Mouse (Mus musculus) Muller cell, postnatal 12 days (primary cell): ENCODE data around the gene Asic1.
"Not testable (repeated sequence)": the region's sequence is repeated elsewhere in the genome, so short reads cannot be mapped to it uniquely, and the experiment has no call there.

ENCODE experiments used
- DNase-seq: peaks from one replicate; pipeline ENCODE4 v3.0.0-alpha.2; 2015; ENCODE audit errors: inconsistent ontology term

Gene Asic1

DNA sequence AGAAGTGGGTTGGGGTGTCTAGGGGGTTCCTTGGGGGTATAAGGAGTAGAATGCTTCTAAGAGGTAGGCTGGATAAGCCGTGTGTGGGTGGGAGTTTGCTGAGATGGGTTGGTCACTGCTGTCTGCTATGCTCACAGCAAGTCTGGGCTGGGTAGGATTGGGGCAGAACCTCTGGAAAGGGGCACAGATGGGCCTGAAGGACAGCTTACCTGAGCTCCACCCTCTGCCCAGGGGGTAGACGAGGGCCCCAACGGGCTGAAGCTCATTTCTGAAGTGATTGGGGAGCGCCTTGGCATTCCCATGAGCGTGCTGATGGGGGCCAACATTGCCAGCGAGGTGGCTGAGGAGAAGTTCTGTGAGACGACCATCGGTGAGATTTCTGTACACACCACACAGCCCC lies 49.7 kb downstream of the Asic1 start:
- no peak for DNase-seq

DNA sequence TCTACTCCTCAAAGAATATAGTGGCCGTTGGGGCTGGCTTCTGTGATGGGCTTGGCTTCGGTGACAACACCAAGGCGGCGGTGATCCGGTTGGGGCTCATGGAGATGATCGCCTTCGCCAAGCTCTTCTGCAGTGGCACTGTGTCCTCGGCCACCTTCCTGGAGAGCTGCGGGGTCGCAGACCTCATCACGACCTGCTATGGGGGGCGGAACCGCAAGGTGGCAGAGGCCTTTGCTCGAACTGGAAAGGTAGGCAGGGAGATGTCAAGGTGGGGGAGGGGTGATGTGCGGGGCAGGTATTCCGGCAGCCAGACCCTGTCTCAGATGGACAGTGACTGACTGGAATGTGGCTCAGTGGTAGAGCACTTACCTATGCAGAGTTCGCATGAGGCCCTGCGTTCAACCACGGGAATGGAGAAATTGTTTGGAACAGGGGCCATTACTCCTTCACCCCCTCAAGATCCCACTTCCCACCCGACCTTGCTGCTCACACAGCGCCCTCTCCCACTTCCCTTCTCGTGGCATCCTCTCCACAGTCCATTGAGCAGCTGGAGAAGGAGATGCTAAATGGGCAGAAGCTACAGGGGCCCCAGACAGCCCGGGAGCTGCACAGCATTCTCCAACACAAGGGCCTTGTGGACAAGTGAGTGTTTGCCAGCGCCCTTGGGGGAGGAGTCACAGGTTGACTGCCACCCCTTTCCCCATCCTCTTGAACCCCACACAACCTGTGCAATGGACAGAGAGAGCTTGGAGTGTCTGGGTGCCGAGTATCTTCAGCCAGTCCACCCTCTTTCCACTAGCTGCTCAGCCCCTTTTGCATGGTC lies 52.0 kb downstream of the Asic1 start:
- no peak for DNase-seq

DNA sequence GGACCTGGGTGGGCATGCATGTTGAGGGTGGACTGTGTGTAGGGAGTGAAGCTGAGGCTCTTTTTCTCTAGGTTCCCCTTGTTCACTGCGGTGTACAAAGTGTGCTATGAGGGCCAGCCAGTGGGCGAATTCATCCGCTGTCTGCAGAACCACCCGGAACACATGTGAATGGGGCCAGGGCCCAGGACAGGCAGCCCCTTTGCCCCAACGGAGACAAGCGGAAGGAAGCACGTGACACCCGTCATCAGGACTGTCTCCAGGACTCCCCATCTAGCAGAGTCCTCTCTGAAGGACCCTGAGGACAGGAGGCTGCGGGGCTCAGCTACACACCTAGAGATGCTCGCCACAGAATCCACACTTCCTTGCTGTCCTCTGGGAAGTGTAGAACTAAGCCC lies 52.9 kb downstream of the Asic1 start:
- no peak for DNase-seq

DNA sequence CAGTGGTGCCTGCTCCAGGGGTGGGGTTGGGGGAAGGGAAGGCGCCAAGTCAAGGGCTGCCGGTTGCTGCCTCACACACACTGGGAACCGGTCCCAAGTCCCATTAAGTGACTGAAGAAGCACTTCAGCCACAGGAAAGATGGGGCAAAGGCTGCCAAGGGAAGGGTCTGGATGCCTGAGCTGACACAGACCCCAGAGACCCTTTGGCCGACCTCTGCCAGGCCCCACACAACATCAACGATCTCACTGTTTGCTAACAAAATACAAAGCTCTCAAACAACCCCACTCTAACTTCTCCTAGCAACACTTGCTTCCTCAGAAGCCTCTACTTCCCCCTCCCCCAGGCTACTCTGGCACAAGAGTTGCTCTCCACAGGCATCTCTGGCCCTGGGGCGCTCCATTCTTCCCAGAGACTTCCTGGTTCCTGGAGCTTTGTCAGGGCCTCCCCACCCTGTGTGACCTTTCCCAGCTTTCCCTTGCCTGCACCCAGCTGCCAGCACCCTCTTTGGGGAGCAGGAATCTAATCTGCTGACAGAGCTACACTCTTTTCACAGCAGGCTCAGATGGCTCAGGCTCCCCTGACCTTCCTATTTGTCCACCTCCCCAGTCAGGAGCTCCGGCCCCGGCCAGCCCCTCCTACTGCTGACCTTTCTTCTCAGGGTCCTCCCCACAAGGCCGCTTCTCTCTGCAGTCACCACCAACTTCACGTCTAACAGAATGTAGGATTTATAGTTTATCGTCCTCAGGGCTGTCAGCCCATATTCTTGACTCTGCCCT lies 53.5 kb downstream of the Asic1 start:
- peak; percentile 80 for DNase-seq

DNA sequence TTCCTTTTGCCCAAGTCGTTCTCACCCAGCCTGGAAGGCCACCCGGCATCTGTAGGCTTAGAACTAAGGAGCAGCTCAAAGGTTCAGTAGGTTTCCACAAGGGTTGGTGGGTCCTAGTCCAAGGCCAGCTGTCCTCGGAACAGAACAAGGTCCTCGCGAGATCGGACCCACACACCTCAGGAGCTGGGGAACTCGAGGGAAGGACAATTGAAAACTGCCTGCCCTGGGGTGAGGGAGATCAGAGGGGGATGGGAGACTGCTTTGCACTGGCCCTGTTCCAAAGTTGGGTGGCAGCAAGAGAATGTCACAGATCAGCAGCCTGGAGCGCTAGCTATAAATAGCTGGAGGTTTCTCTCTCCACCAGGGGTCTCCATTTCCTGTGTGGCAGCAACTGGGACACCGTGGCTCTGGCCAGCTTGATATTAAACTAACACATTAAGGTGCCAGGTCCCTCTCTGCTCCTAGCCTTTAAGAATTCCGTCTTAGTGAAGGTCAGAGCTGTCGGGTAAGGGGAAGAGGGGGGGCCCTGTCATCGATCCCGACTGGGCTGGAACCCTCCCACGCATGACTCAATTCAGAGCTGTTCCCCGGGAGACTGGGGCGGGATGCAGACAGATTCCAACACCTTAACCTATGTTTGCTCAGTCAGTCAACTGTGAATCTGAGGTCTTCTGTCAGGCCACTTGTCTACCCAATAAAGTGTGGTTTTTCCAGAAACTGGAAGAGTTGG lies 54.3 kb downstream of the Asic1 start:
- DNase-seq, result peak; percentile 81

DNA sequence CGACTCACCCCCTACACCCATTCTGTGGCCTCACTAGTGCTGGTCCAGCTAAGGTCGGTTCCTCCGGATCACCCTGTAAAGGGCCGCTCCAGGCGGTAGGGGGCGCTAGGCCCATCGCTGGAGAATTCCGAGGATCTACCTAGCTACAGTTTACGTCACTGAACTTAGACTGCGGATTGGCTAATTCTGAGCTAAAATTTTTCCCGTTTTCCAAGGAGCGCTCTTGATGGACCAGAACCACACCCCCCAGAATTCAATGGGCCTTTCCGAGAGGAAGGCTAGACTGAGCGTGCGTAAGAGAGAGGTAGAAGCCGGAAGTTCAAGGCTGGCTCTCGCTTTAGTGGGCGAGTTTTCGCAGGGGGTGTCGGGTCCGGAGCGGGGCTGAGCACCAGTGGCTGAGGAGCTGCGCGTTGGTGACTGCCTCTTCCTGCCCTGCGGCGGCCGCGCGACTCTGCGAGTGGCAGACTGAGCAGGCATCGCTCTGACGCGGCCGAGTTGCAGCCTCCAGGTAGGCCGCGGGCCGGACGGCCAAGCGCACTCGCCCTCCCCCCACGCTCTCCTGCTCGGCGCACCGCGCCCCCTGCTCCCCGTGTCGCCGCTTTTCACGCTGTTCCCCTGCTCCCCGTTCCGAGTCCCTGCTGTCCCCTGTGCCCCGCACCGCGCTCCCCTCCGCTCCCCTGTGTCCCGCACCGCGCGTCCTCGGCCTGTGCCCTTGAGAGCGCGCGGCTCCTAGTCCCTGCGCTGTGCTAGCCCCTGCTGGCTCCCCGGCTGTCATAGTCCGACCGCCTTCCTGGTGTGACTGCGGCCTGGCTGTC lies 55.4 kb downstream of the Asic1 start, which contains the start of gene Cox14:
Gene Cox14, plus strand, starts transcription at position 278 of the 815 bp plus-strand sequence.
- peak; percentile 98 for DNase-seq

DNA sequence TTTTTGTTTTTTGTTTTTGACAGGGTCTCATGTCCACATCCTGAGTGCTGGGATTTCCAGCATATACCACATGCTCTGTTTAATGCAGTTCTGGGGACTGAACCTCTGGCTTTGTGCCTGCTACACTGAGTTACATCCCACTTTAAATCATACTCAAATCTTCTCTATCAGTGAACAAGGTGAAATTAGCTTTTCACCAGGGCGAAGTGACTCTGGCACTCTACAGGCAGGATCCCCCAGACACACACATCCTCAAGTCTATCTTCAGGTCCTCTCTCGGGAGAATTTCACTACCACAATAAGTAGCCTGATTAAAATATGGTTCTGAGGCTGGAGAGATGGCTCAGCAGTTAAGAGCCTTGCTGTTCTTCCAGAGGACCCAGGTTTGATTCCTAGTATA lies 56.4 kb downstream of the Asic1 start:
- DNase-seq, result no peak

DNA sequence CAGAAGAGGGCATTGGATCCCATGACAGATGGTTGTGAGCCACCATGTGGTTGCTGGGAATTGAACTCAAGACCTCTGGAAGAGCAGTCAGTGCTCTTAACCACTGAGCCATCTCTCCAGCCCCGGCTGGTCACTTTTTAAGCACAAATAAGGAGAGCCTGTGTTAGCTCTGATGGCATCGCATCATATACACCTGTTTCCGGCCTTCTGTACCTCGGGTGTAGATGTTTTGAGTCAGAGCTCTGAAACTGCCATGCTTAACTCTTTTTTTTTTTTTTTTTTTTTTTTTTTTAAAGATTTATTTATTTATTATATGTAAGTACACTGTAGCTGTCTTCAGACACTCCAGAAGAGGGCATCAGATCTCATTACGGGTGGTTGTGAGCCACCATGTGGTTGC lies 56.9 kb downstream of the Asic1 start:
- not testable (repeated sequence) for DNase-seq

DNA sequence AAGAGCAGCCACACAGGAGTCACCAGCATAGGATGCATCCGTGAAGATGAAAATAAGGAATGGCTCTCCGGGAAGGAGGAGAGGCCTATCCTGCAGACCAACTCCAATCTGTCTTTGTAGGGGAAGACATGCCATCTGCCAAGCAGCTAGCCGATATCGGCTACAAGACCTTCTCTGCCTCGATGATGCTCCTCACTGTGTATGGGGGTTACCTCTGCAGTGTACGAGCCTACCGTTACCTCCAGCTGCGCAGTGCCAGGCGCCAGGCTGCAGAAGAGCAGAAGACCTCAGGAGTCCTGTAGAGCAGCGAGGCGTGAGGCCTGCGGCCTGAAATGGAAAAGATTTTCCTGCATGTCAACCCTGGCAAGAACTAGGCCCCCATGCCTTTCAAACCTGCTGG lies 57.4 kb downstream of the Asic1 start:
- DNase-seq, result no peak

DNA sequence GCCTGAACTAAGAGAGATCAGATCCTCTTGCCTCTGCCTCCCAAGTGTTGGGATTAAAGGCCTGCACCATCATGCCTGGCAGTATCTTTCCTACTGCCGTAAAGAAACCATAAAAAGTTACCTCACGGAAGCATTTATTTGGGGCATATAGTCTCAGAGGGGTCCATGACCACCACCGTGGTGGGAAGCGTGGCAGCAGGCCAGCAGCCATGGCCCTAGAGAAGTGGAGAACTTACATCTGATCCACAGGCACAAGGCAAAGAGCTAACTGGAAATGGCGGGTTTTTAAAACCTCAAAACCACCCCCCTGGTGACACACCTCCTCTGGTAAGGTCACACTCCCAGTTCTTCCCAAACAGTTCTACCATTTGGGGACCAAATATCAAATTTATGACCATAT lies 58.0 kb downstream of the Asic1 start:
- DNase-seq, result no peak

DNA sequence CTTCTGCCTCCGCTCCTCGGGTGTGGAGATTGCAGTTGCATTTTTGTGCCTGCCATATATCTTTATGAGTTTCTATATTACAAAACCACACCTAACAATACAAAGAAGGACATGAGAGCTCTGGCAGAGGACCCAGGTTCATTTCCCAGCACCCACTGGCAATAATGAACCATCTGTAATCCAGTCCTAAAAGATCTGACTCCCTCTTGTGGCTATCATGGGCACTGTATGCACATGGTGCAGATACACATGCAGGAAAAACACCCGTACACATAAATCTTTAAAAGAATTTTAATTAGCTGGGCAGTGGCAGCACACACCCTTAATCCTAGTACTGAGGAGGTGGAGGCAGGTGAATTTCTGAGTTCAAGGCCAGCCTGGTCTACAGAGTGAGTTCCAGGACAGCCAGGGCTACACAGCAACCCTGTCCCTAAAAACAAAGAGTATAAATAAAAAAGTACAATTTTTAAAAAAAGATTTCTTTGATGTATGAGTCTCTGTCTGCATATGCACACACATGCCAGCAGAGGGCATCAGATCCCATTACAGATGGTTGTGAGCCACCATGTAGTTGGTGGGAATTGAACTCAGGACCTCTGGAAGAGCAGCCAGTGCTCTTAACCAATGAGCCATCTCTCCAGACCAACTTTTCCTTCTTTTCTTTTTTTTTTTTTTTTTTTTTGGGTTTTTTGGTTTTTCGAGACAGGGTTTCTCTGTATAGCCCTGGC lies 59.1 kb downstream of the Asic1 start:
- no peak for DNase-seq

DNA sequence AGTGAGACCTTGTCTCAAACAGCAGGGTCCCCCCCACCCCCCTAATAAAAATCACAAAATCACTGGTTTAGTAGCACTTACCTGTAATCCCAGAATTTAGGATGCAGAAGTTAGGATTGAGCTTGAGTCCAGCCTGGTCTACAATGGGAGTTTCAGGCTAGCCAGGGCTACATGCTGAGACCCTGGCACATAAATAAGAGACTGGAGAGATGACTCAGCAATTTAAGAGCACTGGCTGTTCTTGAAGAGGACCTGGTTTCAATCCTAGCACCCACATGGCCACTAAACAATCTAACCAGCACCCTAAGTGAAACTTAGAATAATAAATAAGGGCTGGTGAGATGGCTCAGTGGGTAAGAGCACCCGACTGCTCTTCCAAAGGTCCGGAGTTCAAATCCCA lies 61.0 kb downstream of the Asic1 start:
- no peak for DNase-seq

DNA sequence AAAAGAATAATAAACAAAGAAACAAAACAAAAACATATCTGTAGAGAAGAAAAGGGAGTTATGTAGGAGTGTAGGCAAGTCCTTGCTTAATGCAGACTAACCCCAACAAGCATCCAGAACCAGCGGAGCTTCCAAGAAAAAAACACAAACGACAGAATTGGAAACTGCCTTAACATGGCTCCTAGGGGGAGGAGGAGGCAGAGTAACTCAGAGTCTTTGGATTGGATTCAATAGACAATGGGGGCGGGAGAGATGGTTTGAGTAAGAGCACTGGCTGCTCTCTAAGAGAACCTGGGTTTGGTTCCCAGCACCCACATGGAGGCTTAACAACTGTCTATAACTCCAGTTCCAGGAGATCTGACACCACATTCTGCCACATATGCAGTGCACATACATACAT lies 61.5 kb downstream of the Asic1 start:
- no peak for DNase-seq

DNA sequence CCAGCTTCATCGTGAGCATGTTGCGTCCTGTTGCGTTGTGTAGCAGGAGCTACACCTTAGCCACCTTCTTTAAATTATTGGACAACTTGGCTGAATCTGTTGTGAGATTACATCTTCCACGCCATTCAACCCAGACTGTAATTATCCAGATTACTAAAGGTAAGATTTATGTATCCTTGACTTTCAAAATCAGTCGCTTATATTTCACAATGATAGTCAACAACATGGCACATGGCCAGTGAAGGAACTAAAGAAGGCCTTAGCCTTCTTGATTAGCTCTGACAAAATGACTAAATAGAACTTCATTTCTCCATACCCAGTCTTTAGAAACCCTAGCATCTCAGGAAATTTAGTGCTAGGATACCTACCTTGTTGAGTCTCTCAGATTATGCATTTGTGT lies 63.0 kb downstream of the Asic1 start:
- no peak for DNase-seq

DNA sequence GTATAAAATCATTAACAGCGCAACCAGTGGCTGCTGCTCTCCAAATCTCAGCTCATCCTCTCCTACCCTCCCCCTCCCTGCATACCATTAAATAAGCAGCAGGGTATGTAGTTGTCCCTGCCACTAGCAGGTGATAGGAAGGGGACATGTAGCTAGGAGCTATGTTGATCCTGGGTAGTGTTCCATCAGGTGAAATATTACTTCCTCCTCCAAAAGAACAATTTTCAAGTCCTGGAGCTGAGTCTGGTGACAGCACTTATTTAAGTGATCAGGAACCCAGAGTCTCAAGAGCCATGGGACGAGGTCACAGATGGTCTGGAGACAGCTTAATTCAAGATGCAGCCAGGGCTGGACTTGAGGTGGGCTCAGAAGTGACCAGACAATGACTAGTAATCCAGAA lies 65.5 kb downstream of the Asic1 start:
- no peak for DNase-seq

DNA sequence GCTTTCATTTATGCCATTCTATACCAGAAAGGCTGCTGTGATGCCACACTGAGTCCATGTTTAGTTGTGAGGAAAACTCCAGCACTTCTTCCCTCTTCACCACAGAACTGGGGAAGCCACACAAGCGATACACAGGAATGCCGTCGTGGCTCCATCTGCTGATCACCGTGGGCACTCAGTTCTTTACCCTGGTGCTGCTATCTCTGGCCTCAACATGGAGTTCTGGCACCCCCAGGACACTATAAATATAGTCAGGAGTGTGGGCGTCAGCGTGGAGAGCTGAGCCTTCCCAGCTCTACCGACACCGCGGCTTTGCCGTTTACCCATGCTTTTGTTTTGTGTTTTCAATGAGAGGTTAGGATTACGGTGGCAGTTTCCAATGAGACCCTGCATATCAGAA lies 66.5 kb downstream of the Asic1 start:
- DNase-seq, result no peak

DNA sequence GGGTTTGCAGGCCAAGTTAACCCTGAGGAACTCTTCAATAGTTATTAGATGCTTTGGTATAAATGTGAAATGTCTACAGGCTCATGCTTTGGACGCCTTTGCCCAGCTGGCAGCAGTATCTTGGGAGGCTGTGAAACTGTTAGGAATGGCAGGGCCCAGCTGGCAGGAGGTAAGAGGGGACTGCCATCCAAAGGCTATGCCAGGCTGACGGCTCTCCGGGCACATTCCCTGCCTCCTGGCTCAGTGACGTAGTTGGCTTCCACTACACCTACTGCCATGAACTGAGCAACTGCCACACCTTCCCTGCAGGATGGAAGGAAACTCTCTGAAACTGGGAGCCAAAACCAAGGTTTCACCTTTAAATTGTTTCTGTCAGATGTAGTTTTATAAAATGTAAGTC lies 70.1 kb downstream of the Asic1 start:
- no peak for DNase-seq
